Mouse (Mus musculus) forebrain, embryonic 13.5 days (tissue): ENCODE results near the gene Pcbd1. TPM values are rescaled to one million over a fixed set of nuclear protein-coding genes. Genes with fewer than 3 reads are reported as not detected.
A peak's percentile ranks its signal among the peaks of the same experiment; 100 is the strongest.

ENCODE experiments used
- ATAC-seq: fragments of 200-750 bp; cut with Nextera tagmentation; 2 replicates; pipeline ENCODE4 v1.8.0; 2017
- H3K27ac ChIP-seq: fragments of 300-500 bp; sonication (generic); 2 replicates; pipeline ENCODE4 v1.5.1; 2015; ENCODE audit warnings: inconsistent platforms, mild to moderate bottlenecking, moderate library complexity
- H3K27me3 ChIP-seq: fragments of 300-500 bp; sonication (generic); 2 replicates; pipeline ENCODE4 v1.6.1; 2015; ENCODE audit warnings: mild to moderate bottlenecking, inconsistent platforms
- H3K36me3 ChIP-seq: fragments of 300-500 bp; sonication (generic); 2 replicates; pipeline ENCODE4 v1.6.1; 2015; ENCODE audit warnings: mild to moderate bottlenecking, inconsistent platforms; ENCODE audit not compliant: poor library complexity, severe bottlenecking
- H3K4me1 ChIP-seq: fragments of 300-500 bp; sonication (generic); 2 replicates; pipeline ENCODE4 v1.6.1; 2015; ENCODE audit warnings: inconsistent platforms
- H3K4me2 ChIP-seq: fragments of 300-500 bp; sonication (generic); 2 replicates; pipeline ENCODE4 v1.6.1; 2015; ENCODE audit warnings: inconsistent platforms, mild to moderate bottlenecking, moderate library complexity
- H3K4me3 ChIP-seq: fragments of 300-500 bp; sonication (generic); 2 replicates; pipeline ENCODE4 v1.5.1; 2015; ENCODE audit warnings: mild to moderate bottlenecking, inconsistent platforms
- H3K9ac ChIP-seq: fragments of 300-500 bp; sonication (generic); 2 replicates; pipeline ENCODE4 v1.6.1; 2015; ENCODE audit warnings: mild to moderate bottlenecking, inconsistent platforms
- H3K9me3 ChIP-seq: fragments of 300-500 bp; sonication (generic); replicated peaks from 2 replicates; pipeline ENCODE4 v1.6.1; 2016; ENCODE audit warnings: inconsistent platforms
- WGBS: fragments of 180-500 bp; shearing (Covaris S2); methylation state at CpG from one replicate; pipeline ENCODE4 v1.1.7; 2015; 5-methylcytosine and 5-hydroxymethylcytosine counted together
- polyA plus RNA-seq: library from polyadenylated mRNA; unstranded; fragments of >200 nt; fragmentation: Nextera tagmentation; extraction: Ambion mirVana; gene quantifications from 2 replicates; pipeline ENCODE4 v1.2.1, GENCODE M21; 2015

Gene Pcbd1
- 17.1 and 18.3 TPM in 2 replicates for polyA plus RNA-seq

- H3K9ac ChIP-seq, result peak within 1 kb of the TSS; percentile 70
- H3K4me2 ChIP-seq, result peak within 1 kb of the TSS; percentile 72
- H3K27ac ChIP-seq, result no peak within 1 kb of the TSS
- H3K27me3 ChIP-seq, result no peaks in the 10 kb centered on the region
- H3K9me3 ChIP-seq, result no peaks in the 10 kb centered on the region
- peak; percentile 50 for ATAC-seq
- peak within 1 kb of the TSS; percentile 35 for H3K4me3 ChIP-seq
- 11% methylated on average over 33 of the region's 33 CpGs for WGBS
- H3K36me3 ChIP-seq, result 0 out of 2 replicates have a peak, but pooled peaks cover under 1% of the 10 kb centered on the region
- H3K4me1 ChIP-seq, result peaks cover 16% of the 10 kb centered on the region
These were observed at the start of gene Pcbd1 for GRCm38 (mm10) chr10:61089170-61090142. Gene Pcbd1, plus strand, starts transcription at chr10:61089331.

- ATAC-seq, result no peak
- H3K36me3 ChIP-seq, result no peaks in the 10 kb centered on the region
- H3K27me3 ChIP-seq, result no peaks in the 10 kb centered on the region
- H3K4me3 ChIP-seq, result no peak overlapping the region
- no peaks in the 10 kb centered on the region for H3K4me1 ChIP-seq
- WGBS, result 71% methylated on average over 12 of the region's 12 CpGs
- H3K9ac ChIP-seq, result no peak overlapping the region
- H3K9me3 ChIP-seq, result no peaks in the 10 kb centered on the region
- no peak overlapping the region for H3K27ac ChIP-seq
- no peak overlapping the region for H3K4me2 ChIP-seq
These were observed 49.5 kb upstream of the Pcbd1 start for GRCm38 (mm10) chr10:61039657-61040056.

DNA sequence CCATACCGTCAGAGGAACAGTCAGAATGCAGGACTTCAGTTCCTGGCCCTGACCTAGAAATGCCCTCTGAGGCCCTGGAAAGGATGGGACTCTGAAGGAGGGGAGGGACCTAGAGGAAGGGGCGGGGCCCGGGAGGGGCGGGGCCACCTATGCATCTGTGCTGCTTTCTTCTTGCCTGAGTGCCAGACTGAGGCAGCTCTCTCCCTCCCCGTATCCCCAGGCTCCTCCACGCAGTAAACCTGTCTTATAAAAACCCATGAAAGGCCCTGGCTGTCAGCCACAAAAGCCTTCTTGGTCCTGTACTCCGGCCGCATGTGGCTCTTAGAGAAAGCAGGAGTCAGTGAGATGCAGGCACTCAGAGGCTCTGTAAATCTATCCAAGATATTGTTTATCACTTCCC is 44.0 kb upstream of the Pcbd1 start:
- H3K27ac ChIP-seq, result no peak overlapping the region
- H3K27me3 ChIP-seq, result no peaks in the 10 kb centered on the region
- no peak overlapping the region for H3K4me2 ChIP-seq
- 13% methylated on average over 8 of the region's 8 CpGs for WGBS
- H3K4me3 ChIP-seq, result no peak overlapping the region
- H3K36me3 ChIP-seq, result no peaks in the 10 kb centered on the region
- H3K9ac ChIP-seq, result no peak overlapping the region
- no peak for ATAC-seq
- no peaks in the 10 kb centered on the region for H3K9me3 ChIP-seq
- H3K4me1 ChIP-seq, result no peaks in the 10 kb centered on the region

GRCm38 (mm10) chr10:61051993-61052613 is 37.0 kb upstream of the Pcbd1 start:
- Histone ChIP-seq H3K4me1 (no peaks in the 10 kb centered on the region), H3K27ac (no peak overlapping the region), H3K27me3 (no peaks in the 10 kb centered on the region; the same call in 1 of the 2 replicates), H3K4me3 (no peak overlapping the region), H3K36me3 (no peaks in the 10 kb centered on the region), H3K9me3 (peaks cover 6% of the 10 kb centered on the region; the same call in 1 of the 2 replicates), H3K9ac (no peak overlapping the region), H3K4me2 (no peak overlapping the region)
- peak; percentile 86 for ATAC-seq
- 61% methylated on average over 14 of the region's 14 CpGs for WGBS

DNA sequence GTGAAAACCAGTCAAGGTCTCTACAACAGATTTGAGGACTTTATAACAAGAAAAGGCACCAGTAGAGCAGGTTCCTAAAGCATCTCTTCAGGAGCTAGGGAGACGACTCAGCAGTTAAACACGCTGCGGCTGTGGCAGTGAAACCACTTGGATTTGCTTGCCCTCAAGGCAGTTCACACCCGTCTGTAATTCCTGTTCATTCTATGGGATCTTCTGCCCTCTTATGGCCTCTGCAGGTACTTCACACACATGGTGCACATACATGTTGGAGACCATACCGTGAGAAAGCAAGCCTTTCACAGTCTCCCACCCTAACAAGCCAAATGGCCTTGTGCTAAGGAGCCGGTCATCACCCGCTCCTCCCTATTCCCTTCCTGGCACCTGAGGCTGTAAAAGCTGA is 32.5 kb upstream of the Pcbd1 start:
- ATAC-seq, result no peak
- Histone ChIP-seq H3K27me3 (no peaks in the 10 kb centered on the region; the same call in 1 of the 2 replicates), H3K27ac (no peak overlapping the region), H3K36me3 (no peaks in the 10 kb centered on the region), H3K4me2 (no peak overlapping the region), H3K4me3 (no peak overlapping the region), H3K9ac (no peak overlapping the region), H3K9me3 (peaks cover 6% of the 10 kb centered on the region; the same call in 1 of the 2 replicates), H3K4me1 (peaks cover 6% of the 10 kb centered on the region)
- WGBS, result 95% methylated on average over 7 of the region's 7 CpGs

- no peak for ATAC-seq
- no peak overlapping the region for H3K4me2 ChIP-seq
- no peak overlapping the region for H3K4me3 ChIP-seq
- no peak overlapping the region for H3K27ac ChIP-seq
- peaks cover 6% of the 10 kb centered on the region for H3K4me1 ChIP-seq
- H3K9ac ChIP-seq, result no peak overlapping the region
- H3K9me3 ChIP-seq, result peaks cover 6% of the 10 kb centered on the region; the same call in 1 of the 2 replicates
- no peaks in the 10 kb centered on the region for H3K36me3 ChIP-seq
- no peaks in the 10 kb centered on the region for H3K27me3 ChIP-seq
- WGBS, result no CpG with 5 or more reads among the region's 1 CpGs
These were observed 30.0 kb upstream of the Pcbd1 start for GRCm38 (mm10) chr10:61059101-61059500.

- WGBS, result 31% methylated on average over 6 of the region's 6 CpGs
- no peak for ATAC-seq
These were observed 29.5 kb upstream of the Pcbd1 start for GRCm38 (mm10) chr10:61059543-61060110.

GRCm38 (mm10) chr10:61063271-61063864 is 25.8 kb upstream of the Pcbd1 start:
- H3K27ac ChIP-seq, result no peak overlapping the region; the same call in 1 of the 2 replicates
- no peaks in the 10 kb centered on the region for H3K36me3 ChIP-seq
- H3K9me3 ChIP-seq, result no peaks in the 10 kb centered on the region
- no peak overlapping the region for H3K9ac ChIP-seq
- 60% methylated on average over 10 of the region's 10 CpGs for WGBS
- no peaks in the 10 kb centered on the region for H3K27me3 ChIP-seq
- no peak for ATAC-seq
- H3K4me1 ChIP-seq, result peaks cover 13% of the 10 kb centered on the region
- no peak overlapping the region for H3K4me3 ChIP-seq
- no peak overlapping the region for H3K4me2 ChIP-seq

More at GRCm38 (mm10) chr10:61059543-61060110, 29.5 kb upstream of the Pcbd1 start:
- no peak overlapping the region for H3K9ac ChIP-seq
- no peaks in the 10 kb centered on the region for H3K27me3 ChIP-seq
- H3K4me3 ChIP-seq, result no peak overlapping the region
- peaks cover 6% of the 10 kb centered on the region for H3K4me1 ChIP-seq
- H3K36me3 ChIP-seq, result no peaks in the 10 kb centered on the region
- peaks cover 6% of the 10 kb centered on the region; the same call in 1 of the 2 replicates for H3K9me3 ChIP-seq
- no peak overlapping the region for H3K4me2 ChIP-seq
- H3K27ac ChIP-seq, result no peak overlapping the region

GRCm38 (mm10) chr10:61064635-61065034 is 24.5 kb upstream of the Pcbd1 start:
- WGBS, result 7% methylated on average over 8 of the region's 8 CpGs
- H3K4me1 ChIP-seq, result peaks cover 18% of the 10 kb centered on the region
- no peak overlapping the region; the same call in 1 of the 2 replicates for H3K27ac ChIP-seq
- no peaks in the 10 kb centered on the region for H3K27me3 ChIP-seq
- no peak overlapping the region for H3K9ac ChIP-seq
- no peak overlapping the region for H3K4me3 ChIP-seq
- no peak for ATAC-seq
- H3K36me3 ChIP-seq, result no peaks in the 10 kb centered on the region
- H3K4me2 ChIP-seq, result no peak overlapping the region; the same call in 1 of the 2 replicates
- no peaks in the 10 kb centered on the region for H3K9me3 ChIP-seq

DNA sequence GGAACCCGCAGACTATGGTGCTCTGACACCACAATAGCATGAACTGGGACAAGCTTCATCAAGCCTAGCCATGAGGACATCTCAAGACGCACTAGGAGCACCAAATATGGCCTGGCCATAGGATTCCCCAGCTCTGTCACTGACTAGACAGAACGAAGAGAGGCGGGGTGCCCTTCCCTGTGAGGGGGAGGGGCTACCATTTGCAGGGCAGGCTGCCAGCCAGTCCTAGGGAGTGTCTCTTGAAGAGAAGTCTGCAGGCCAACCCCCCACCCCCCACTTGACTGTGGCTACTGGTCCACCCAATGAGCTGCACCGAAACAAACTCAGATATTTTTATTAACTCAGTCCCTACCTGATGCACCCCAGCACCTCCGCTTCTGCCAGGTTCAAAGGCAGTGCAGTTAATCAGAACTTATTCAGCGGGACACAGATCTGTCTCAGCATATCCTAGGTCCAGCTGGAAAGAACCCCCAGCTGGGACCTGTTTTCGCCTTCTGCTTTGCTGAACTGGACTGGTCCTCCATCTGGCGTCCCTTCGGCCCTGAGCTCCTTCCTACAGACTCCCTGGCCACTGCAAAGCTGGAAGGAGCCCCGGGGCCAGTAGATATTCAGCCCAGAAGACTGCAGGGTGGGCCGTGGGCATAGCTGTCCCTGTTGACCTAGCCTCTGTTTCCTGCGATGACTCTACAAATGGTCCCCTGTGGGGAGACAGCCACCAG is 23.7 kb upstream of the Pcbd1 start:
- no peak for ATAC-seq
- H3K9ac ChIP-seq, result no peak overlapping the region
- no peak overlapping the region for H3K4me2 ChIP-seq
- H3K27ac ChIP-seq, result no peak overlapping the region
- WGBS, result 63% methylated on average over 13 of the region's 13 CpGs
- H3K9me3 ChIP-seq, result no peaks in the 10 kb centered on the region
- H3K36me3 ChIP-seq, result no peaks in the 10 kb centered on the region
- H3K27me3 ChIP-seq, result no peaks in the 10 kb centered on the region
- H3K4me3 ChIP-seq, result no peak overlapping the region
- peaks cover 16% of the 10 kb centered on the region for H3K4me1 ChIP-seq
